Mouse (Mus musculus) heart, postnatal 0 days (tissue): Measurements from ENCODE around the gene Cabp2.

ENCODE experiments used
- CTCF ChIP-seq: IDR thresholded peaks from 2 replicates; pipeline ENCODE4 v1.5.1; 2016; ENCODE audit warnings: antibody characterized with exemption, control low read depth, low read depth
- EP300 ChIP-seq: IDR thresholded peaks from 2 replicates; pipeline ENCODE4 v1.6.1; 2016; ENCODE audit warnings: antibody characterized with exemption, low read depth

GRCm38 (mm10) chr19:4094774-4095303 lies 13.5 kb downstream of the Cabp2 start:
- TF ChIP-seq CTCF (no peak), EP300 (no peak)
